Mouse (Mus musculus): ENCODE measurements around the gene 1700013G24Rik. TPM values are rescaled to one million over a fixed set of nuclear protein-coding genes. Genes with fewer than 3 reads are reported as not detected.

Gene 1700013G24Rik
- polyA plus RNA-seq, 1 experiment from 2014 or later: not detected

- H3K36me3 ChIP-seq (ENCODE audit: control insufficient read depth, insufficient read depth, low read length): no peaks in the 10 kb centered on the region
- H3K9ac ChIP-seq (ENCODE audit: low read length): peak overlapping the region; percentile 39
- H3K4me1 ChIP-seq (ENCODE audit: control insufficient read depth, insufficient read depth, low read length): peaks cover 17% of the 10 kb centered on the region
- DNase-seq (ENCODE audit: low spot score): peak; percentile 54
- 12% methylated on average over 19 of the region's 19 CpGs for WGBS
- H3K4me2 ChIP-seq (ENCODE audit: low read depth): peak overlapping the region; percentile 7; the same call in 1 of the 2 replicates
- no peaks in the 10 kb centered on the region for H3K9me3 ChIP-seq (ENCODE audit: control insufficient read depth, low read length)
- ATAC-seq (ENCODE audit: insufficient read depth, low FRiP score, low TSS enrichment): no peak
- peak overlapping the region; percentile 46 for H3K27ac ChIP-seq (ENCODE audit: low read depth, low read length)
- no peaks in the 10 kb centered on the region for H3K27me3 ChIP-seq (ENCODE audit: control insufficient read depth, insufficient read depth, low read length)
- no peak overlapping the region for H3K4me3 ChIP-seq (ENCODE audit: low read depth, low read length)
Observed at GRCm38 (mm10) chr4:137494751-137495500, 41.8 kb downstream of the 1700013G24Rik start.

GRCm38 (mm10) chr4:137495501-137496100 lies 42.5 kb downstream of the 1700013G24Rik start:
- Histone ChIP-seq H3K27ac (ENCODE audit: low read depth, low read length) (0 out of 2 replicates have a peak overlapping the region, but pooled peaks have one; percentile 27), H3K4me2 (ENCODE audit: low read depth) (no peak overlapping the region), H3K4me1 (ENCODE audit: control insufficient read depth, insufficient read depth, low read length) (peaks cover 13% of the 10 kb centered on the region), H3K4me3 (ENCODE audit: low read depth, low read length) (no peak overlapping the region), H3K9me3 (ENCODE audit: control insufficient read depth, low read length) (no peaks in the 10 kb centered on the region), H3K27me3 (ENCODE audit: control insufficient read depth, insufficient read depth, low read length) (no peaks in the 10 kb centered on the region), H3K9ac (ENCODE audit: low read length) (no peak overlapping the region), H3K36me3 (ENCODE audit: control insufficient read depth, insufficient read depth, low read length) (no peaks in the 10 kb centered on the region)
- DNase-seq (ENCODE audit: low spot score) (no peak), ATAC-seq (ENCODE audit: insufficient read depth, low FRiP score, low TSS enrichment) (no peak)
- 61% methylated on average over 6 of the region's 6 CpGs for WGBS

DNA sequence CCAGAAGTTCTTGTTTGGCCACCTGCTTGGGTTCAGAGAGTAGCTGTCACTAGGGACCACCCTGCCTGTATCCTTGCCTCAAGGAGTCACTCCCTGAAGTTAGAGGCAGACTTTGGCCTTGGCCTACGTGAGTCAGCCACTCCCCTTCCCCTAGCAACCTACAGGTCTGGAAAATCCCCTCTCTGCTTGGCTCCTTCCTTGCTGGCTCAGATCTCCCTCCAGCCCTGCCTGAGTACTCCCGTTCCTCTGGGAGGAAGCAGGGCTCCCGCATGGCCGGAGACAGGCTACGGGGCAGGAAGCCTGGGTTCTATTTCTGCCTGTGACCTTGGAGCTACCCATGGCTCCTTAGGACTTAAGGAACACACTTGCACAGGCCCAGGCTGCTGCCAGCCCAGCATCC lies 44.3 kb downstream of the 1700013G24Rik start:
- no peak overlapping the region for H3K4me2 ChIP-seq (ENCODE audit: low read depth)
- H3K9me3 ChIP-seq (ENCODE audit: control insufficient read depth, low read length): no peaks in the 10 kb centered on the region
- H3K9ac ChIP-seq (ENCODE audit: low read length): no peak overlapping the region
- H3K4me1 ChIP-seq (ENCODE audit: control insufficient read depth, insufficient read depth, low read length): peaks cover 13% of the 10 kb centered on the region
- no peaks in the 10 kb centered on the region for H3K27me3 ChIP-seq (ENCODE audit: control insufficient read depth, insufficient read depth, low read length)
- no peak for ATAC-seq (ENCODE audit: insufficient read depth, low FRiP score, low TSS enrichment)
- H3K36me3 ChIP-seq (ENCODE audit: control insufficient read depth, insufficient read depth, low read length): no peaks in the 10 kb centered on the region; the same call in 1 of the 2 replicates
- WGBS: 83% methylated on average over 5 of the region's 5 CpGs
- H3K27ac ChIP-seq (ENCODE audit: low read depth, low read length): peak overlapping the region; percentile 75; the same call in 1 of the 2 replicates
- no peak for DNase-seq (ENCODE audit: low spot score)
- no peak overlapping the region for H3K4me3 ChIP-seq (ENCODE audit: low read depth, low read length)

- WGBS: 63% methylated on average over 9 of the region's 9 CpGs
- Histone ChIP-seq H3K9ac (ENCODE audit: low read length) (no peak overlapping the region), H3K36me3 (ENCODE audit: control insufficient read depth, insufficient read depth, low read length) (no peaks in the 10 kb centered on the region; the same call in 1 of the 2 replicates), H3K27ac (ENCODE audit: low read depth, low read length) (peak overlapping the region; percentile 75), H3K4me3 (ENCODE audit: low read depth, low read length) (no peak overlapping the region), H3K27me3 (ENCODE audit: control insufficient read depth, insufficient read depth, low read length) (no peaks in the 10 kb centered on the region), H3K4me1 (ENCODE audit: control insufficient read depth, insufficient read depth, low read length) (peaks cover 13% of the 10 kb centered on the region), H3K4me2 (ENCODE audit: low read depth) (no peak overlapping the region), H3K9me3 (ENCODE audit: control insufficient read depth, low read length) (no peaks in the 10 kb centered on the region)
- no peak for ATAC-seq (ENCODE audit: insufficient read depth, low FRiP score, low TSS enrichment)
- no peak for DNase-seq (ENCODE audit: low spot score)
Observed at GRCm38 (mm10) chr4:137497892-137498722, 45.0 kb downstream of the 1700013G24Rik start.

DNA sequence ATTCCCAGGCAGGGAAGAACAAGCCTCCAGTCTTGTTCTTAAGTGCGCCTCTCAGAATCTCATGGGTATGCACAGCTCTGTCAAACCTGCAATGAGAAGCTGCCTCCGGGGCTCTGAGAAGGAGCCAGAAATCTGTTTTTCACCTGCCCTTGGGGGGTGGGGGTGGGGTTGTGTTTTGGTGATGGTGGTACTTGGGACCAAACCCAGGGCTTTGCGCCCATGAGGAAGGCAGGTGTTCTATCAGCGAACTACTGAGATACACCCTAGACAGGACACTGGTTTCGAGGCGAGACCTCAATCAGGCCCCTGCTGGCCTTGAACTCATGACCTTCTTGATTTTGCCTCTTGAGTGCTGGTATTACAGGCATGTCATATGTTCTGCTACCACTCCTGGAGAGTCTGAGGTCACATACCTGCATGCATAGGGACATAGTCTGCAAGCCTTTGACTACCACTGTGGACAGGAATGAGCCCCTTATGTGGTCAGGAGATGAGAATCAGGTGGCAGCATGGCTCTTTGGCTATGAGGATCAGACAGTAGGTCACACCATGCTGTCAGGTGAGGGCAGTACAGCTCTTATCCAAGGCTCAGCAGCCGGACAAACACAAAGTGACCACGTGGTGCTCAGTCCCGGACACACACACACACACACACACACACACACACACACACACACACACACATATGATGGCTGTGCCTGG lies 45.9 kb downstream of the 1700013G24Rik start:
- 86% methylated on average over 9 of the region's 9 CpGs for WGBS
- H3K27ac ChIP-seq (ENCODE audit: low read depth, low read length): no peak overlapping the region
- H3K9me3 ChIP-seq (ENCODE audit: control insufficient read depth, low read length): no peaks in the 10 kb centered on the region

DNA sequence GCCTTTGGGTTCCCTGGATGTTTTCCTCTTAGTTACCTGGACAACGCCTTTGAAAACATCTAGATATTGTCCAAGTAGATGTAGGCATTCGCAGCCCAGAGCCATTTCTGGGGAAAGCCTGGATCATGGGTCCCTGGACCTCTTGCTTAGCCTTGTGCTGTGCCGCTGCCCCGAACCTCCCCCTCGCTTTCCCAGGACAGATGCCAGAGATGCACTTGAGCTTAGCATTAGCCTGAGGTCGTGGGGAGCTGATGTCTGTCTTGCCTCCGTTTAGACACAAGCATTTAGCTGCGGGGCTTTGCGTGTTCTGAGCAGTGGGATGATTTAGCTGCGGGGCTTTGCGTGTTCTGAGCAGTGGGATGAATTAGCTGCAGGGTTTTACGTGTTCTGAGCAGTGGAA lies 47.1 kb downstream of the 1700013G24Rik start:
- no peak overlapping the region for H3K9ac ChIP-seq (ENCODE audit: low read length)
- H3K36me3 ChIP-seq (ENCODE audit: control insufficient read depth, insufficient read depth, low read length): no peaks in the 10 kb centered on the region; the same call in 1 of the 2 replicates
- no peak overlapping the region for H3K27ac ChIP-seq (ENCODE audit: low read depth, low read length)
- ATAC-seq (ENCODE audit: insufficient read depth, low FRiP score, low TSS enrichment) (no peak), DNase-seq (ENCODE audit: low spot score) (no peak)
- no peaks in the 10 kb centered on the region for H3K27me3 ChIP-seq (ENCODE audit: control insufficient read depth, insufficient read depth, low read length)
- 84% methylated on average over 12 of the region's 12 CpGs for WGBS
- no peaks in the 10 kb centered on the region for H3K9me3 ChIP-seq (ENCODE audit: control insufficient read depth, low read length)
- no peak overlapping the region for H3K4me2 ChIP-seq (ENCODE audit: low read depth)
- peaks cover 7% of the 10 kb centered on the region; the same call in 1 of the 2 replicates for H3K4me1 ChIP-seq (ENCODE audit: control insufficient read depth, insufficient read depth, low read length)
- H3K4me3 ChIP-seq (ENCODE audit: low read depth, low read length): no peak overlapping the region

More for the DNA sequence above, 45.9 kb downstream of the 1700013G24Rik start:
- Histone ChIP-seq H3K36me3 (ENCODE audit: control insufficient read depth, insufficient read depth, low read length) (no peaks in the 10 kb centered on the region; the same call in 1 of the 2 replicates), H3K9ac (ENCODE audit: low read length) (no peak overlapping the region), H3K4me3 (ENCODE audit: low read depth, low read length) (no peak overlapping the region), H3K27me3 (ENCODE audit: control insufficient read depth, insufficient read depth, low read length) (no peaks in the 10 kb centered on the region), H3K4me2 (ENCODE audit: low read depth) (no peak overlapping the region), H3K4me1 (ENCODE audit: control insufficient read depth, insufficient read depth, low read length) (peaks cover 13% of the 10 kb centered on the region)
- DNase-seq (ENCODE audit: low spot score) (no peak), ATAC-seq (ENCODE audit: insufficient read depth, low FRiP score, low TSS enrichment) (no peak)

DNA sequence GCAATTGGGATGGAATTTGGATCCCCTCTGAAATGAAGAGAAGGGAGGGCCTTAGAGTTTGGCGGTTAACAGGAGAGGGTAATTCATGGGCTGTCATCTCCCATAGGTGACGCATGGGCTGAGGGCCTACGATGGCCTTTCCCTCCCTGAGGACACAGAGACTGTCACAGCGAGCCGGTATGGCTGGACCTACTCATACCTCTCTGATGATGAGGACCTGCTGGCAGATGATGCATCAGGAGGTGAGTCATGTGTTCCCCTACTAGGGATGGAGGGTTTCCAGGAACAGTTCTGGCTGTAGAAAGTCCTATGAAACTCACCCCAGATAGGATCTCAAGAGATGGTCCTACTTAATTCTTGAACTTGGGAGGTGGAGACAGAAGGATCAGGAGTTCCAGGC lies 47.9 kb downstream of the 1700013G24Rik start:
- Histone ChIP-seq H3K27ac (ENCODE audit: low read depth, low read length) (no peak overlapping the region), H3K36me3 (ENCODE audit: control insufficient read depth, insufficient read depth, low read length) (no peaks in the 10 kb centered on the region; the same call in 1 of the 2 replicates), H3K9ac (ENCODE audit: low read length) (no peak overlapping the region), H3K4me2 (ENCODE audit: low read depth) (no peak overlapping the region), H3K4me1 (ENCODE audit: control insufficient read depth, insufficient read depth, low read length) (peaks cover 7% of the 10 kb centered on the region; the same call in 1 of the 2 replicates), H3K4me3 (ENCODE audit: low read depth, low read length) (no peak overlapping the region), H3K9me3 (ENCODE audit: control insufficient read depth, low read length) (no peaks in the 10 kb centered on the region), H3K27me3 (ENCODE audit: control insufficient read depth, insufficient read depth, low read length) (no peaks in the 10 kb centered on the region)
- ATAC-seq (ENCODE audit: insufficient read depth, low FRiP score, low TSS enrichment) (no peak), DNase-seq (ENCODE audit: low spot score) (no peak)
- WGBS: 95% methylated on average over 5 of the region's 5 CpGs

GRCm38 (mm10) chr4:137502183-137502582 lies 49.1 kb downstream of the 1700013G24Rik start:
- Histone ChIP-seq H3K27ac (ENCODE audit: low read depth, low read length) (no peak overlapping the region), H3K4me3 (ENCODE audit: low read depth, low read length) (no peak overlapping the region), H3K36me3 (ENCODE audit: control insufficient read depth, insufficient read depth, low read length) (no peaks in the 10 kb centered on the region; the same call in 1 of the 2 replicates), H3K9ac (ENCODE audit: low read length) (no peak overlapping the region), H3K9me3 (ENCODE audit: control insufficient read depth, low read length) (no peaks in the 10 kb centered on the region), H3K4me1 (ENCODE audit: control insufficient read depth, insufficient read depth, low read length) (peaks cover 7% of the 10 kb centered on the region; the same call in 1 of the 2 replicates), H3K27me3 (ENCODE audit: control insufficient read depth, insufficient read depth, low read length) (no peaks in the 10 kb centered on the region), H3K4me2 (ENCODE audit: low read depth) (no peak overlapping the region)
- ATAC-seq (ENCODE audit: insufficient read depth, low FRiP score, low TSS enrichment) (no peak), DNase-seq (ENCODE audit: low spot score) (no peak)
- 93% methylated on average over 10 of the region's 10 CpGs for WGBS

All from neural tube, embryonic 11.5 days (tissue).